Mouse (Mus musculus): ENCODE results near the gene Sp1.

Sp1 gene

DNA sequence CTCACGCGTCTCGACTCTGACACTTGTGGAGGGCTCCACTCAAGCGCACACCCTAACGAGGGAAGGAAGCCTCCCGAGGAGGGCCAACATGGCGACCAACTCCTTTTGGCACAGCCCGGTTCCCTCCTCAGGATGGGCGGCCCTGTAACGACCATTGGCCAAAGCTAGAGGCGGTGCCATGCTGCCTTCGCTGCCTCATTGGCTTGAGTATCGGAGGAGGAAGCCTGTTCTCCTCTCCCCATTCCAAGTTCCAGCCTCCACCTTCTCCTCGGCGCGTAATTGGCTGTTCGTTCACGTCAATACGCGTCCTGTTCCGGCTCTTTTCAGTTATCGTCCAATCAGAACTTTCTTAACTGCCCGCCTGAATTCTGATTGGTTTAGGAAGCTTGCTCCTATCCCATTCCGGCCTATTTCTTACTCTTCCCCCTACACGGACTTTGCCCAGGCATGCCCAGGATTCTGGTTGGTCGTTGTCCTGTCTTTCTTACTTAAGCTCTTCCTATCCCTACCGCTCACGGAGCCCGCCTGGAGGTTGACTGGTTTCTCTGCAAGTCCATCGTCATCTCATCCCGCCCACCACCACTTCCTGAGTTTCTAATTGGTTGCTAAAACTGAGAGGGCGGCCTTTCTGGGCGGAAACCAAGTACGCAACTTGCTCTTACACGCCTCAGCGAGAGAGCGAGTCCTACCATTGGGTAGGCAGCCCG, at the start of gene Sp1:
TSS of gene Sp1 (plus strand) at position 655 of the 707 bp plus-strand sequence.
- DNase-seq (ENCODE audit: low read depth) = peak; percentile 100

DNA sequence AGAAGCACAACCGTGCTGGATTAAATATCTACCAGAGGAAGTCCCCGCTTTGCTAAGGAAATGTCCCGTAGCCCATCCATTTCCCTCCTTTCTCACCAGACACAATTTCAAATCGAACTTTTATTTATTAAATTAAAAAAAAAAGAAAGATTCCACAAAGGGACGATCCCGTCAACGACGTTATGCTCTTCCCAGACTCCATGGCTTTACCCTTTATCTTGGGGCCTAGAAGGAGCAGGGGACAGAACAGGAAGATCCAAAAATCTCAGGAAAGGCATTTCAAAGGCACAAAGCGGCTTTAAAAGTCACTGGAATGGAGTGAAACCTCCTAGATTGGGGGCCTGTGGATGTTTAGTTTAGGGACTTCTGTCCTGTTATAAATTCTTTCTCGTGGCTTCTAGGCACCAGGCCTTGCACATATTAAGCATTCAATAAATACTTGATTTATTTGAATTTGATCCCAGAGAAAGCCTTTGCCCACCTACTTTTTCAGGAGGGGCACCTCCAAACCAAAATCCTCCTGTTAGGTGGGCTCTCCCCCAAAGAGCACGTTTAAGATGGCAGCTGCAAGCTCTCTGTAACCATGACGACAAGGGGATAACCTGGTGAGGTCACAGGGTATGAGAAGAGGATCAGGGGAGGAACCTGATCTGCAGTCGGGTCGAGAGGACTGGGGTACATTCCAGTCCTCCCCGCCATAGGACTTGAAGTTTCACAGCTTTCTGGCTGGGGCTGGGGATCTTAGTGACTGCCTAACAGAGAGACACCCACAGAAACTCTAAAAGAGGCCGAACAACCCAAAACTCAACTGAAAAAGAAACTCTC, 49.2 kb upstream of the Sp1 start:
- no peak for DNase-seq (ENCODE audit: low read depth)

DNA sequence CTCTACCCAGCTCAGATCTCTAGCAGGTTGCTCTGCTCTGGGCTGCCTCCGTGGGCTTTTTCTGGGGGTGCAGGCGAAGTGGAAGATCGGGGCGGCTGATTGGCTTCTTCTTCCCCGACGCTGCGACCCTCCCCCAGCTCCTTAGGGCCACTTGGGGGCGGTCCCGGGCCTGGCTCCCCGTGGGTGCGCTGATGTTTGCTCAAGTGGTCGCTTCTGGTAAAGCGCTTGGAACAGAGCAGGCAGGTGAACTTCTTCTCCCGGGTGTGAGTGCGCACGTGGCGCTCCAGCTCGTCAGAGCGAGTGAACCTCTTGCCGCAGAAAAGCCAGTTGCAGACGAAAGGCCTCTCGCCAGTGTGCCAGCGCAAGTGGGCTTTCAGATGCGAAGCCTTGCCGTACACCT, 47.8 kb upstream of the Sp1 start:
- DNase-seq (ENCODE audit: low read depth) = no peak

GRCm38 (mm10) chr15:102358834-102359233, 47.1 kb upstream of the Sp1 start:
- DNase-seq (ENCODE audit: low read depth) = no peak

DNA sequence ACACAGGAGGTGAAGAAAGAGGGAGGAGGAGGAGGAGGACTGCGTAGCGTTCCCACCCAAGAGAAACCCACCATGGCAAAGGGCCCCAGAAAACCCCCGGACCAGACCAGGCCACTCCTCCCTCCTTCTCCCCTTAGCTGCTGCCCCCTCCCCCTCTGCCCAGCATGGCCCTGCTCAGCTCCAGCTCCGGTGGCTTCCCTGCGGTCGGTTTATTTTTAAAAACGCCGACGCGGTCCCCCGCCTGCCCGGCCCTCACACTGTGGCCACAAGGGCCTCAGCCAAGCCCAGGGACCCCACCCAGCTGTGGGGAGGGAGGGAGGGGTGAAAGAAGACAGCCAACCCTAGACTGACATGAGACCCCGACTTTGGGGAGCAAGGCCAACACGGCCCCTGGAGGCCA, 43.3 kb upstream of the Sp1 start:
- no peak for DNase-seq (ENCODE audit: low read depth)

GRCm38 (mm10) chr15:102364678-102365077, 41.3 kb upstream of the Sp1 start:
- no peak for DNase-seq (ENCODE audit: low read depth)

DNA sequence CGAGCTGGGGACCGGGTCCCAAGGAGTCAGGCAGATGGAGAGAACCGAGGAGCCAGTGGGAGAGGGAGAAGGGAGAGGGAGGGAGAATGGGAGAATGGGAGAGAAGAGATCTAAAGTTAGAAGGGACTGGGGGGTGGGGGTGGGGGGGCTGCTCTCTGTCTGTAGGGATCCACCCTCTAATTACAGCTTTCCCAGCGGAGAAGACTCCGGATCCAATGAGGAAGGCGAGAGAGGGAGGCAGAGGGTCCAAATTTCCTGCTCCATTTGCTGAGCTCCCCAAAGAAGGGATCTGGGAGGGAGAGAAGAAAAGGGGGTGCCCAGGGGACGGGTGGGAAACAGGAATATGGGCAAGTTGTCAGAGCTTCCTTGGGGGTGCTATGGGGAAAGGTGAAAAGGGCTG, 39.7 kb upstream of the Sp1 start:
- DNase-seq (ENCODE audit: low read depth) = no peak

DNA sequence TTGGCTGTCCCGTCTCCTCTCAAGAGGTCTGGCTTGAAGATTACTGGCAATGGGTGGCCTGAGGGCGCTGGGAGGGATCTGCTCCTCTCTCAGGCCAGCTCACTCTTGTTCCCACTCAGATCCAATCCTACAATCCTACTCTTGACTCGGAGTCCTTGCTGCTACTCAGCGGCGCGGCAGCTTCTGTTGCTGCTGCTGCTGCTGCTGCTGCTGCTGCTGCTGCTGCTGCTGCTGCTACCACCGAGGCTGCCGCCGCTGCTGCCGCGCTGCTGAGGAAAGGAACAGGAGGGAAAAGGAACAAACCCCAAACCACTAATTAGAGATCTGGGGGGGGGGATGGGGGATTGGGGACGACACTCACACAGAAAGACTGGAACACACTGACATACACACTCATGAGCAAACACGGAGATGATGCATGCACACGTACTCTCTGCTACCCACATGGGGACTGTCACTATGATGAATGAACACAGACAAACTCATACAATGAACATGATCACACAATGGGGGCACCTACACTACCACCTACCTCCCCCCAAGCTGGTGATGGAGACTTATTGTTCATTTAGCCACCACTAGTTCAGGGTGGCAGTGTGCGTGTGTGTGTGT, 39.1 kb upstream of the Sp1 start, which contains the start of gene Sp7:
TSS of gene Sp7 (minus strand) at position 450 of the 612 bp plus-strand sequence.
- no peak for DNase-seq (ENCODE audit: low read depth)

DNA sequence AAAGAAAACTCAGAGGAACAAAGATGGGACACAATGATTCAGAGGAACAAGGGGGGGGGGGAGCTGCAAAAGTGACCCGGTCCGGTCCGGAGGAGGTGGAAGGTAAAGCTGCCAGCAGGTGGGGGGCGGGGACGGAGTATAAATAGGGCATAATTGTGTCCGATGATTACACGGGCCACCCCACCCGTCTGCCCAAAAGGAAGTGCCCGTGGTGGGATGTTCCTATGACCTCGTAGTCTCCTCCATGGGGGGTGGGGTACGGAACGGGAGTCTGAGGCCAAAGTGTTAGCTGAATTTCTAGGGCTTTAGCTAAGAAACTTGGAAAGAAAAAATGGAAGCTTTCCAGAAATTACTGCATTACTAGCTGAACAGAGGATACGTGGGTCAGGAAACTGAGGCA, 36.0 kb upstream of the Sp1 start:
- no peak for DNase-seq (ENCODE audit: low read depth)

DNA sequence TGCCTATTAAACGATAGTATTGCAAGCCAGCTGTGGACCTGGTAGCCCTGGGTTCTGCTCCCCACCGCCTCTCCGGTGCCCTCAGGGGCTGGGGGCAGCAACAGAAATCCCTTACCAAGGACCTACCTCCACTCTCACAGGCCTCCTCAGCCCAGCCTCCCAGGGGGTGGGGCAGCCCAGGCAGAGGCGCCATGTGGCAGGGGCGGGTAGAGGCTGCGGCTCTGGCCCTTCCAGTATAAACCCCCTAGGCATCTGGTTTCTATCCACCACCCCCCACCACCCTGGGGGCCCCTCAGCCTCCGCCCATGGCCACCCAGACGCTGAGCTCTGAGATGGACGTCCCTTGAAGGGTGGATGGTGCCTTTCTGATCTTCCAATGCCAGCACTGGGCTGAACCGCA, 35.2 kb upstream of the Sp1 start:
- no peak for DNase-seq (ENCODE audit: low read depth)

DNA sequence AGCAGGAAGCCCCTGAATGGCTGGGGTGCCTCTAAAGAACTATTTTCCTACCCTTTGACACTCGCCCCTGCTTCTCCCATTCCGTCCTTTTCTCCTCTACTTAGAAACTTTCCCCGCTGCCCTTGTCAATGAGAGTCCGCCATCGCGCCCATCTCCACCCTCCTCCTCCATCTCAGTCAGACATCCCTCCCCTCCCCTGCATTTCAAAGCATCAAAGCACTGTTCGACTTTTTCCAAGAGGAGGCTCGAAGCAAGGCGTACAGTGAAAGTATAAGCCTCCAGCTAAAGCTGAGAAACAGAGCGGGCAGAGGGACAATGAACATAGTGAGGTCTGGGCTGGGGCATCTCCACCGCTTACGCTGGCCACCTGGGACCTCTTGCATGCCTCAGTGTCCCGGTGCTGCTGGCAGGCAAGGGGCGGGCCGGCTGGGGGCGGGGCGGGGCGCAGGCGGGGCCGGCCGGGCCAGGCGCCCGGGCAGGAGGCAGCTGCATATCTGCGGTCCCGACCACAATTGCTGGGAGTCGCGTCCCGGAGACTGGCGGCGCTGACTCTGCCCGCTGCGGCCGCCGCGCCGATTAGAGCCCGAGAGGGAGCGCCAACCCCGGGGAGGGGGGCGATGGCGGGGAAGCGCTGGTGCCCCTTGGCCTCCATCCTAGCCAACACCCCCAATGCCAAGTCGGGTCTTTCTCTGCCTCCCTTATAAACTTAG, 29.3 kb upstream of the Sp1 start:
- DNase-seq (ENCODE audit: low read depth) = no peak

GRCm38 (mm10) chr15:102377163-102377543, 28.8 kb upstream of the Sp1 start:
- DNase-seq (ENCODE audit: low read depth) = peak; percentile 63

- DNase-seq (ENCODE audit: low read depth) = no peak
Measured at GRCm38 (mm10) chr15:102377810-102378262, 28.1 kb upstream of the Sp1 start.

- peak; percentile 46 for DNase-seq (ENCODE audit: low read depth)
Measured at GRCm38 (mm10) chr15:102381575-102381974, 24.4 kb upstream of the Sp1 start.

DNA sequence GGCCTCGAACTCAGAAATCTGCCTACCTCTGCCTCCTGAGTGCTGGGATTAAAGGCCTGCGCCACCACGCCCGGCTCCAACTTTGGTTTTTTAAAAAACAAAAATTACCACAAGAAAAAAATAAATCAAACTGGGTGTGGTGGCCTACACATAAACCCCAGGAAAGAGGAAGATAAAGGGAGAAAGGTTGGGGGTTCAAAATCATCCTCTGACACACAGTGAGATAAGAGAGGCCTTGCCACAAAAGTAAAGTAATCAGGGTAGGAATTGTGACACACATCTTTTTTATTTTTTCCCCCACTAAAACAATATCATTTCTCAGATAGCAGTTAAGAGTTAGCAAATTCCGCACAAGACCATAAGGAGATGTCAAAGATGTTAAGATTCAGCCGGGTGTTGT, 22.3 kb upstream of the Sp1 start:
- DNase-seq (ENCODE audit: low read depth) = no peak

DNA sequence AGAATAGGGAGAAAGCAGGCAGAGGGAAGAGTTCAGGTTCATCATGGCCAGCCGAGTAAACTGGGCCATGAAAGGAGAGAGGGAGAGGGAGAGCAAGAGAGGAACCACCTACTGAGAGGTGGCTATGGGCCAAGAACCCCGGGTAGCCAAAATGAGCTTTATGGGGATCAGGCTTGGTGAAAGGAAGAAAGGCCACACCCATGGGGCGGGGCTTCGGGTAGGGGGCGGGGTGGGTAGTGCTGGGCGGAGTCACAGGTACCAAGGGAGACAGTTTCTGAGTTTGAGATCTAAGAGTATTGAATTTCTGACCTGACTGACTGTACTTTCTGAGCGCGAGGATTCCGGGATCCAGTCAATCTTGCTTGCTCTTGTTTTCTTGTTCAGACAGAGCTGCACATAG, 19.3 kb upstream of the Sp1 start:
- no peak for DNase-seq (ENCODE audit: low read depth)

- DNase-seq (ENCODE audit: low read depth) = no peak
Measured at GRCm38 (mm10) chr15:102388942-102389341, 17.0 kb upstream of the Sp1 start.

DNA sequence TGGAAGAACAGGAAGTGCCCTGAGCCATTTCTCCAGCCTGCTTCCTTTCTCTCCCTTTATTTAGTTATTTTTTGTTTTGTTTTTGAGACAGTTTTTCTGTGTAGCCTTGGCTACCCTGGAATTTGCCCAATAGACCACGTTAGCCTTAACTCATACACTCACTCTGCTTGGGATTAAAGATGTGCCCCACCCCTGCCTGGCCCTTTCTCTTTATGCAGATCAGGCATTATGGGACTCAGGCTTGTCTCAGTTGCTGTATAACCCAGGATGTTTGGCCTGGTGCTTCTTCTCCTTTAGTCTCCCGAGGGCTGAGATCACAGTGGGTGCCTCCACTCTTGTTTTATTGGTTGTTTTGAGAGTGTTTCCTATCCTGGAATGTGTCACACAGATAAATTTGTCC, 13.4 kb upstream of the Sp1 start:
- DNase-seq (ENCODE audit: low read depth) = no peak

DNA sequence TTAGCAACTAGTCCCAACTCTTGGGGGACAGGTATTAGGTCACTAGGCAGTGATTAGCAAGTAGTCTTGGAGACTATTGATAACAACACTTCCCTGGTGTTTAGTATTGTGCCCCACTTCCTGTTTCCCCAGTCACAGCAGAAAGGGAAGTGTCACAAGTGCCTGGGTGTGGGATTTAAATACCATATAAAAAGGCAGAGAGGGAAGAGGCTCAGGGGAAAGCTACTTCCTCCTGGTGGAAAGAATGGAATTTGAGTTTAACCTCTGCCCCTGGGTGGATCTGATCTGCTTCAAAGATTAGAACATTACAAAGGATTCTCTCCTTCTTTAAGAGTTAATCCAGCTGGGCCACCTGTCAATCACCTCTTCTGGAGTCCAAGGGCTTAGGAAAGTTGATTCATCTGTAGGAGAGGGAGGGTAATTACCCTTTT, 12.3 kb upstream of the Sp1 start:
- no peak for DNase-seq (ENCODE audit: low read depth)

DNA sequence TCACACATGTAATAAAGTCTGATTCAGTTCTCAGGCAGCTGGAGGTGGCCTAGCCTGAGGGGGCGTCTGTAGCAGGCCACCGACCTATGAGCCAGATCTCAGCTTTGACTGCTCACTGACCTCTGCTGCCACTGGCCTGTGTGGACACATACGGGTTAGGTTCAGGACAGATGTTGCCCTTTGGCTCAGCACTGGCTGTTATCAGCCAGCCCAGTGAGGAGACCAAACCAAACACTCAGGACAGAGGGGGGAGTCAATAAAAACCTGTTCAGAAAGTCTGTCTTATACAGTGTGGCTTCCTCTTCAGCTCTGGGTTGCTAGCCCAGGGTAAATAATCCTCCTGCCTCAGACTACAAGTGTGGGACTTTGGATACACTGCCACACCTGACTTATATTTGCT, 10.9 kb upstream of the Sp1 start:
- no peak for DNase-seq (ENCODE audit: low read depth)

DNA sequence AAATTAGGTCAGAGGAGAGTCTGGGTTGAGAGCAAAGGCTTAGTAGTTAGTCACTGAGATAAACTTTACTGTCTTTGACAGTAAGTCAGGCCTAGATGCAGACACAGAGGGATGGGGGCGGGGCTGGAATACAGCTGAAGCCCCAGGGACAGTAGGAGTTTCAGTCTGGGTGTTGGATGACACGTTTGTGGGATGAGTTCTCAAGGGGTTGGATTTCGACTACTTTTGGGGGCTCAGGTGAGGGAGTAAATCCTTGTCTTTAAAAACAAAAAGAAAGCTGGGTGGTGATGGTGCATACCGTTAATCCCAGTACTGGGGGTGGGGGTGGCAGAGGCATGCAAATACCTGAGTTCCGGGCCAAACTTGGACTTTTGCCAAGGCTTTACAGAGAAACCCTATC, 7.3 kb upstream of the Sp1 start:
- DNase-seq (ENCODE audit: low read depth) = no peak

All from fibroblast of lung, adult 2 months (primary cell).